Mouse (Mus musculus) liver, postnatal 0 days (tissue): Measurements from ENCODE around the gene Gm47996. TPM values are rescaled to one million over a fixed set of nuclear protein-coding genes. Genes with fewer than 3 reads are reported as not detected.
"Not testable (repeated sequence)": the region's sequence is repeated elsewhere in the genome, so short reads cannot be mapped to it uniquely, and the experiment has no call there.

Experiments used
- ATAC-seq: fragments of 200-750 bp; cut with Nextera tagmentation; 2 replicates; pipeline ENCODE4 v1.8.0; 2017; ENCODE audit warnings: mild to moderate bottlenecking, moderate library complexity
- DNase-seq: peaks from one replicate; pipeline ENCODE4 v3.0.0-alpha.2; 2016
- H3K27ac ChIP-seq: fragments of 300-500 bp; sonication (generic); 2 replicates; pipeline ENCODE4 v1.5.1; 2014; ENCODE audit warnings: antibody characterized with exemption, moderate library complexity, mild to moderate bottlenecking, low read depth
- H3K27me3 ChIP-seq: fragments of 300-500 bp; sonication (generic); 2 replicates; pipeline ENCODE4 v1.6.1; 2014; ENCODE audit warnings: low read length, control low read depth, mixed read lengths; ENCODE audit not compliant: insufficient read depth
- H3K36me3 ChIP-seq: fragments of 300-500 bp; sonication (generic); replicated peaks from 2 replicates; pipeline ENCODE4 v1.6.1; 2014; ENCODE audit warnings: mild to moderate bottlenecking, control low read depth, low read length, moderate library complexity, mixed read lengths; ENCODE audit not compliant: insufficient read depth
- H3K4me1 ChIP-seq: fragments of 300-500 bp; sonication (generic); 2 replicates; pipeline ENCODE4 v1.6.1; 2014; ENCODE audit warnings: antibody characterized with exemption, mild to moderate bottlenecking, control low read depth; ENCODE audit not compliant: insufficient read depth
- H3K4me2 ChIP-seq: fragments of 300-500 bp; sonication (generic); 2 replicates; pipeline ENCODE4 v1.6.1; 2014; ENCODE audit warnings: low read depth, mild to moderate bottlenecking, low read length, moderate library complexity, mixed read lengths
- H3K4me3 ChIP-seq: fragments of 300-500 bp; sonication (generic); 2 replicates; pipeline ENCODE4 v1.5.1; 2014; ENCODE audit warnings: low read depth, low read length
- H3K9ac ChIP-seq: fragments of 300-500 bp; sonication (generic); replicated peaks from 2 replicates; pipeline ENCODE4 v1.6.1; 2014; ENCODE audit warnings: mild to moderate bottlenecking, moderate library complexity
- H3K9me3 ChIP-seq: fragments of 300-500 bp; sonication (generic); 2 replicates; pipeline ENCODE4 v1.6.1; 2016; ENCODE audit warnings: mild to moderate bottlenecking, control low read depth, low read length, mixed read lengths
- CTCF ChIP-seq: sonication (generic); IDR thresholded peaks from 2 replicates; pipeline ENCODE4 v1.5.1; 2016; ENCODE audit warnings: antibody characterized with exemption, low read depth
- EP300 ChIP-seq: IDR thresholded peaks from 2 replicates; pipeline ENCODE4 v1.6.1; 2016; ENCODE audit warnings: antibody characterized with exemption, low read depth, mild to moderate bottlenecking
- WGBS: fragments of 180-500 bp; shearing (Covaris S2); extraction: QIAGEN DNeasy Blood & Tissue Kit; methylation state at CpG from one replicate; pipeline ENCODE4 v1.1.7; 2014; ENCODE audit not compliant: insufficient replicate concordance; 5-methylcytosine and 5-hydroxymethylcytosine counted together
- polyA plus RNA-seq: library from polyadenylated mRNA; unstranded; fragments of >200 nt; fragmentation: Nextera tagmentation; extraction: Ambion mirVana; gene quantifications from 2 replicates; pipeline ENCODE4 v1.2.1, GENCODE M21; 2015

Gene Gm47996
- polyA plus RNA-seq, 1 experiment from 2014 or later: 0.12 TPM

- no peaks in the 10 kb centered on the region for H3K27me3 ChIP-seq
- WGBS: 9% methylated on average over 10 of the region's 10 CpGs
These were observed 32.6 kb upstream of the Gm47996 start for GRCm38 (mm10) chr1:151177030-151177936.

GRCm38 (mm10) chr1:151177937-151178271 lies 32.0 kb upstream of the Gm47996 start:
- Histone ChIP-seq H3K27ac (peak overlapping the region; percentile 80), H3K4me3 (peak overlapping the region; percentile 19), H3K36me3 (no peaks in the 10 kb centered on the region), H3K4me1 (peaks cover 19% of the 10 kb centered on the region), H3K9ac (no peak overlapping the region), H3K9me3 (no peaks in the 10 kb centered on the region), H3K27me3 (no peaks in the 10 kb centered on the region), H3K4me2 (peak overlapping the region; percentile 60)
- TF ChIP-seq CTCF (no peak), EP300 (no peak)
- ATAC-seq (peak; percentile 70), DNase-seq (no peak)
- WGBS: 15% methylated on average over 4 of the region's 4 CpGs

More at GRCm38 (mm10) chr1:151177030-151177936, 32.6 kb upstream of the Gm47996 start:
- H3K9me3 ChIP-seq: no peaks in the 10 kb centered on the region
- DNase-seq (peak; percentile 38), ATAC-seq (peak; percentile 94)
- H3K4me1 ChIP-seq: peaks cover 19% of the 10 kb centered on the region
- H3K4me2 ChIP-seq: peak overlapping the region; percentile 60
- no peaks in the 10 kb centered on the region for H3K36me3 ChIP-seq
- H3K27ac ChIP-seq: peak overlapping the region; percentile 80
- no peak overlapping the region for H3K9ac ChIP-seq
- TF ChIP-seq CTCF (no peak), EP300 (peak; percentile 88)
- peak overlapping the region; percentile 19 for H3K4me3 ChIP-seq

GRCm38 (mm10) chr1:151178505-151179083 lies 31.3 kb upstream of the Gm47996 start:
- 0 out of 2 replicates have a peak overlapping the region, but pooled peaks have one; percentile 80 for H3K27ac ChIP-seq
- ATAC-seq (no peak), DNase-seq (no peak)
- H3K4me2 ChIP-seq: no peak overlapping the region; the same call in 1 of the 2 replicates
- no peaks in the 10 kb centered on the region for H3K36me3 ChIP-seq
- 84% methylated on average over 2 of the region's 2 CpGs for WGBS
- H3K9ac ChIP-seq: no peak overlapping the region
- peaks cover 19% of the 10 kb centered on the region for H3K4me1 ChIP-seq
- no peak for TF ChIP-seq CTCF
- no peak for TF ChIP-seq EP300
- no peak overlapping the region for H3K4me3 ChIP-seq
- no peaks in the 10 kb centered on the region for H3K9me3 ChIP-seq
- H3K27me3 ChIP-seq: no peaks in the 10 kb centered on the region

GRCm38 (mm10) chr1:151180167-151180566 lies 29.8 kb upstream of the Gm47996 start:
- DNase-seq (no peak), ATAC-seq (no peak)
- H3K9me3 ChIP-seq: no peaks in the 10 kb centered on the region
- H3K4me1 ChIP-seq: peaks cover 19% of the 10 kb centered on the region
- peak; percentile 58 for TF ChIP-seq EP300
- TF ChIP-seq CTCF: no peak
- no peak overlapping the region for H3K27ac ChIP-seq
- no peaks in the 10 kb centered on the region for H3K27me3 ChIP-seq
- H3K4me3 ChIP-seq: no peak overlapping the region
- 59% methylated on average over 2 of the region's 2 CpGs for WGBS
- no peak overlapping the region for H3K4me2 ChIP-seq
- no peaks in the 10 kb centered on the region for H3K36me3 ChIP-seq
- no peak overlapping the region for H3K9ac ChIP-seq

GRCm38 (mm10) chr1:151182266-151182665 lies 27.7 kb upstream of the Gm47996 start, which contains the start of gene Gm47985:
Gene Gm47985 (plus strand): TSS chr1:151182537.
- not testable (repeated sequence) for DNase-seq, H3K27me3 ChIP-seq, ATAC-seq, H3K27ac ChIP-seq, H3K4me2 ChIP-seq, H3K9ac ChIP-seq, H3K36me3 ChIP-seq, H3K4me3 ChIP-seq, H3K9me3 ChIP-seq
- peaks cover 15% of the 10 kb centered on the region for H3K4me1 ChIP-seq
- WGBS: no CpG with 5 or more reads among the region's 7 CpGs

- not testable (repeated sequence) for ATAC-seq, H3K27ac ChIP-seq, H3K27me3 ChIP-seq, H3K4me2 ChIP-seq, H3K9me3 ChIP-seq, H3K4me1 ChIP-seq, H3K9ac ChIP-seq, DNase-seq, H3K36me3 ChIP-seq, H3K4me3 ChIP-seq
- WGBS: 67% methylated on average over 3 of the region's 3 CpGs
These were observed 23.7 kb upstream of the Gm47996 start for GRCm38 (mm10) chr1:151186186-151186585.

GRCm38 (mm10) chr1:151186879-151187424 lies 23.0 kb upstream of the Gm47996 start:
- H3K4me1 ChIP-seq, H3K9ac ChIP-seq, H3K27ac ChIP-seq, H3K27me3 ChIP-seq, H3K4me3 ChIP-seq, DNase-seq, H3K4me2 ChIP-seq, H3K9me3 ChIP-seq, ATAC-seq, H3K36me3 ChIP-seq: not testable (repeated sequence)
- WGBS: 70% methylated on average over 4 of the region's 4 CpGs
